In the genomic region with DNA sequence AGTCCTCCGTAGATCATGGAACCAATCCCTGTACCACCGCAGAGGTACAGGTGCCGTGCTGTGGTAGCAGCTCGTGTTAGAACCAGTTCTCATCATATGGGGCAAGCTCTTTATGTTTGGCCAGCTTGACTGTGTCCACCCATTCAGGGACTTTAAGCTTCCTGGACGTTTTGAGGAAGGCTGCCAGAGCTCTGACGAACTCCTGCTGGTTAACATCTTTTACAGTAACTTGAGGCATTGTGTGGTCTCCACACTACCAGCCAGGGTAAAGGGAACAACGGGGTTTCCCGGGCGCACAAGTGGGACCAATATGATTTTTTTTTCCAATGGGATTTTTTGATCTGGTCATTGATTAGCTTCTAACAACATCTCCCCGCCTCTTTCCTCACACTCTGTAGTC, we compare ENCODE assay signal across 32 mouse cellular contexts.
"Had no signal": no experiment of that assay in that cellular context is flagged by ENCODE, and none has a peak within 500 bp of the region (broad histone marks: within the 10 kb centered on the region; RNA-seq: fewer than 3 reads in every experiment).

No protein-coding gene starts in this region.

- H3K9ac ChIP-seq: limb, embryonic 12.5 days; limb, embryonic 13.5 days; limb, embryonic 15.5 days; liver, embryonic 12.5 days; liver, embryonic 13.5 days; liver, embryonic 14.5 days; liver, embryonic 15.5 days; liver, postnatal 0 days; lung, embryonic 14.5 days; lung, embryonic 15.5 days; midbrain, embryonic 12.5 days; midbrain, embryonic 13.5 days; midbrain, embryonic 15.5 days; neural tube, embryonic 12.5 days had no signal

- H3K9me3 ChIP-seq: limb, embryonic 10.5 days; lung, embryonic 15.5 days; midbrain, embryonic 15.5 days had no signal

- H3K4me1 ChIP-seq: limb, embryonic 15.5 days; liver, embryonic 12.5 days; liver, embryonic 13.5 days; liver, embryonic 15.5 days; lung, embryonic 15.5 days; megakaryocyte, embryonic 14.5 days; midbrain, embryonic 10.5 days; midbrain, embryonic 12.5 days; midbrain, embryonic 13.5 days; midbrain, embryonic 15.5 days; neural tube, embryonic 12.5 days had no signal

- DNase-seq: left cerebral cortex, postnatal 4 days; liver; liver, embryonic 13.5 days; liver, postnatal 0 days; lung, adult 18-20 months; lung, adult 2 months; lung, embryonic 14.5 days; lung, postnatal 10 days; lung, postnatal 14 days; lung, postnatal 36 days; lung, postnatal 4 days; midbrain, embryonic 14.5 days had no signal

- H3K27ac ChIP-seq: limb, embryonic 10.5 days; limb, embryonic 12.5 days; limb, embryonic 13.5 days; limb, embryonic 15.5 days; liver, embryonic 12.5 days; liver, embryonic 13.5 days; liver, embryonic 14.5 days; liver, embryonic 15.5 days; lung, embryonic 15.5 days; macrophage; midbrain, embryonic 10.5 days; midbrain, embryonic 12.5 days; midbrain, embryonic 13.5 days; midbrain, embryonic 15.5 days; neural tube, embryonic 12.5 days had no signal

- H3K36me3 ChIP-seq: limb, embryonic 10.5 days; limb, embryonic 12.5 days; limb, embryonic 13.5 days; limb, embryonic 15.5 days; liver, embryonic 12.5 days; liver, embryonic 13.5 days; liver, embryonic 15.5 days; lung, embryonic 15.5 days; midbrain, embryonic 10.5 days; midbrain, embryonic 12.5 days; midbrain, embryonic 13.5 days; midbrain, embryonic 15.5 days; neural tube, embryonic 12.5 days had no signal

- H3K4me2 ChIP-seq: limb, embryonic 12.5 days; limb, embryonic 13.5 days; limb, embryonic 15.5 days; liver, embryonic 11.5 days; liver, embryonic 12.5 days; liver, embryonic 13.5 days; liver, embryonic 15.5 days; lung, embryonic 14.5 days; lung, embryonic 15.5 days; midbrain, embryonic 11.5 days; midbrain, embryonic 12.5 days; midbrain, embryonic 13.5 days; midbrain, embryonic 15.5 days; neural tube, embryonic 12.5 days had no signal

- ATAC-seq: liver, embryonic 12.5 days; liver, postnatal 0 days; lung, postnatal 0 days; midbrain, embryonic 13.5 days; midbrain, embryonic 15.5 days; midbrain, embryonic 16.5 days had no signal

- H3K4me3 ChIP-seq: limb, embryonic 10.5 days; limb, embryonic 12.5 days; limb, embryonic 13.5 days; limb, embryonic 15.5 days; liver, embryonic 12.5 days; liver, embryonic 13.5 days; liver, embryonic 15.5 days; lung, embryonic 15.5 days; megakaryocyte, embryonic 14.5 days; midbrain, embryonic 10.5 days; midbrain, embryonic 12.5 days; midbrain, embryonic 13.5 days; midbrain, embryonic 15.5 days; myocyte; neural tube, embryonic 12.5 days had no signal

- H3K27me3 ChIP-seq: limb, embryonic 12.5 days; limb, embryonic 13.5 days; limb, embryonic 15.5 days; liver, embryonic 12.5 days; liver, embryonic 13.5 days; liver, embryonic 15.5 days; lung, embryonic 15.5 days; megakaryocyte, embryonic 14.5 days; midbrain, embryonic 12.5 days; midbrain, embryonic 13.5 days; midbrain, embryonic 15.5 days; neural tube, embryonic 12.5 days had no signal
